Mouse (Mus musculus) intestine, embryonic 15.5 days (tissue): ENCODE measurements around the gene Cavin4. TPM values are rescaled to one million over a fixed set of nuclear protein-coding genes. Genes with fewer than 3 reads are reported as not detected.

Experiments used
- ATAC-seq: fragments of 200-750 bp; cut with Nextera tagmentation; 2 replicates; pipeline ENCODE4 v1.8.0; 2017; ENCODE audit warnings: moderate TSS enrichment, moderate library complexity
- H3K27ac ChIP-seq: fragments of 300-500 bp; sonication (generic); 2 replicates; pipeline ENCODE4 v1.5.1; 2015; ENCODE audit warnings: mild to moderate bottlenecking, inconsistent platforms
- H3K27me3 ChIP-seq: fragments of 300-500 bp; sonication (generic); replicated peaks from 2 replicates; pipeline ENCODE4 v1.6.1; 2015; ENCODE audit warnings: inconsistent platforms
- H3K36me3 ChIP-seq: fragments of 300-500 bp; sonication (generic); 2 replicates; pipeline ENCODE4 v1.6.1; 2015; ENCODE audit warnings: inconsistent platforms
- H3K4me1 ChIP-seq: fragments of 300-500 bp; sonication (generic); replicated peaks from 2 replicates; pipeline ENCODE4 v1.6.1; 2015; ENCODE audit warnings: inconsistent platforms
- H3K4me2 ChIP-seq: fragments of 300-500 bp; sonication (generic); replicated peaks from 2 replicates; pipeline ENCODE4 v1.6.1; 2015; ENCODE audit warnings: mild to moderate bottlenecking, inconsistent platforms
- H3K4me3 ChIP-seq: fragments of 300-500 bp; sonication (generic); replicated peaks from 2 replicates; pipeline ENCODE4 v1.5.1; 2015; ENCODE audit warnings: inconsistent platforms
- H3K9ac ChIP-seq: fragments of 300-500 bp; sonication (generic); 2 replicates; pipeline ENCODE4 v1.6.1; 2015; ENCODE audit warnings: inconsistent platforms
- H3K9me3 ChIP-seq: fragments of 300-500 bp; sonication (generic); 2 replicates; pipeline ENCODE4 v1.6.1; 2016; ENCODE audit warnings: inconsistent platforms
- WGBS: fragments of 180-500 bp; shearing (Covaris S2); methylation state at CpG from one replicate; pipeline ENCODE4 v1.1.7; 2015; 5-methylcytosine and 5-hydroxymethylcytosine counted together
- polyA plus RNA-seq: library from polyadenylated mRNA; unstranded; fragments of >200 nt; fragmentation: Nextera tagmentation; extraction: Ambion mirVana; gene quantifications from 2 replicates; pipeline ENCODE4 v1.2.1, GENCODE M21; 2015

Cavin4 gene
- polyA plus RNA-seq, 1 experiment from 2014 or later, result 0.39 TPM

- Histone ChIP-seq H3K9ac (no peak overlapping the region), H3K27me3 (no peaks in the 10 kb centered on the region), H3K4me3 (no peak overlapping the region), H3K9me3 (no peaks in the 10 kb centered on the region), H3K27ac (no peak overlapping the region), H3K36me3 (no peaks in the 10 kb centered on the region), H3K4me2 (no peak overlapping the region), H3K4me1 (no peaks in the 10 kb centered on the region)
- 43% methylated on average over 7 of the region's 7 CpGs for WGBS
- peak; percentile 58; the same call in 1 of the 2 replicates for ATAC-seq
Measured at GRCm38 (mm10) chr4:48691793-48692437, 28.6 kb downstream of the Cavin4 start.

GRCm38 (mm10) chr4:48692736-48693292 is 29.5 kb downstream of the Cavin4 start:
- WGBS, result 66% methylated on average over 9 of the region's 9 CpGs
- Histone ChIP-seq H3K4me1 (no peaks in the 10 kb centered on the region), H3K9ac (no peak overlapping the region), H3K9me3 (no peaks in the 10 kb centered on the region), H3K27ac (no peak overlapping the region), H3K4me2 (no peak overlapping the region), H3K4me3 (no peak overlapping the region), H3K27me3 (no peaks in the 10 kb centered on the region), H3K36me3 (no peaks in the 10 kb centered on the region)
- ATAC-seq, result no peak

GRCm38 (mm10) chr4:48696706-48697105 is 33.4 kb downstream of the Cavin4 start:
- no peak overlapping the region for H3K4me3 ChIP-seq
- no peaks in the 10 kb centered on the region for H3K4me1 ChIP-seq
- no peak overlapping the region for H3K4me2 ChIP-seq
- H3K27me3 ChIP-seq, result no peaks in the 10 kb centered on the region
- H3K36me3 ChIP-seq, result no peaks in the 10 kb centered on the region
- no peak for ATAC-seq
- WGBS, result 87% methylated on average over 3 of the region's 3 CpGs
- no peaks in the 10 kb centered on the region for H3K9me3 ChIP-seq
- no peak overlapping the region for H3K27ac ChIP-seq
- no peak overlapping the region for H3K9ac ChIP-seq

GRCm38 (mm10) chr4:48697302-48697701 is 34.0 kb downstream of the Cavin4 start:
- WGBS, result 49% methylated on average over 11 of the region's 11 CpGs
- no peak overlapping the region for H3K9ac ChIP-seq
- no peak overlapping the region for H3K4me3 ChIP-seq
- H3K27me3 ChIP-seq, result no peaks in the 10 kb centered on the region
- H3K4me2 ChIP-seq, result no peak overlapping the region
- H3K36me3 ChIP-seq, result no peaks in the 10 kb centered on the region
- no peaks in the 10 kb centered on the region for H3K9me3 ChIP-seq
- no peak overlapping the region for H3K27ac ChIP-seq
- ATAC-seq, result 0 out of 2 replicates have a peak, but pooled peaks have one; percentile 47
- no peaks in the 10 kb centered on the region for H3K4me1 ChIP-seq

- no peaks in the 10 kb centered on the region for H3K36me3 ChIP-seq
- 61% methylated on average over 8 of the region's 8 CpGs for WGBS
- no peak overlapping the region for H3K9ac ChIP-seq
- no peak overlapping the region for H3K27ac ChIP-seq
- no peak for ATAC-seq
- no peaks in the 10 kb centered on the region for H3K4me1 ChIP-seq
- H3K27me3 ChIP-seq, result no peaks in the 10 kb centered on the region
- no peaks in the 10 kb centered on the region for H3K9me3 ChIP-seq
- H3K4me2 ChIP-seq, result no peak overlapping the region
- H3K4me3 ChIP-seq, result no peak overlapping the region
Measured at GRCm38 (mm10) chr4:48715865-48716650, 52.7 kb downstream of the Cavin4 start.

GRCm38 (mm10) chr4:48716817-48717216 is 53.5 kb downstream of the Cavin4 start:
- Histone ChIP-seq H3K4me3 (no peak overlapping the region), H3K27ac (no peak overlapping the region), H3K36me3 (no peaks in the 10 kb centered on the region), H3K9me3 (no peaks in the 10 kb centered on the region), H3K9ac (no peak overlapping the region), H3K4me1 (no peaks in the 10 kb centered on the region), H3K4me2 (no peak overlapping the region), H3K27me3 (no peaks in the 10 kb centered on the region)
- ATAC-seq, result no peak
- 48% methylated on average over 4 of the region's 4 CpGs for WGBS

Other genes starting within 250 kb of the Cavin4 start
- 45.7 and 50.5 TPM in 2 replicates for gene Tex10, start 190.1 kb upstream of the Cavin4 start, polyA plus RNA-seq
- gene Msantd3, start 123.6 kb upstream of the Cavin4 start, polyA plus RNA-seq, result 16.9 and 19.8 TPM in 2 replicates
- gene Tmeff1, start 78.3 kb upstream of the Cavin4 start, polyA plus RNA-seq, result 37.4 and 45.4 TPM in 2 replicates